9 mouse cellular contexts compared by ENCODE assay signal in the genomic region with DNA sequence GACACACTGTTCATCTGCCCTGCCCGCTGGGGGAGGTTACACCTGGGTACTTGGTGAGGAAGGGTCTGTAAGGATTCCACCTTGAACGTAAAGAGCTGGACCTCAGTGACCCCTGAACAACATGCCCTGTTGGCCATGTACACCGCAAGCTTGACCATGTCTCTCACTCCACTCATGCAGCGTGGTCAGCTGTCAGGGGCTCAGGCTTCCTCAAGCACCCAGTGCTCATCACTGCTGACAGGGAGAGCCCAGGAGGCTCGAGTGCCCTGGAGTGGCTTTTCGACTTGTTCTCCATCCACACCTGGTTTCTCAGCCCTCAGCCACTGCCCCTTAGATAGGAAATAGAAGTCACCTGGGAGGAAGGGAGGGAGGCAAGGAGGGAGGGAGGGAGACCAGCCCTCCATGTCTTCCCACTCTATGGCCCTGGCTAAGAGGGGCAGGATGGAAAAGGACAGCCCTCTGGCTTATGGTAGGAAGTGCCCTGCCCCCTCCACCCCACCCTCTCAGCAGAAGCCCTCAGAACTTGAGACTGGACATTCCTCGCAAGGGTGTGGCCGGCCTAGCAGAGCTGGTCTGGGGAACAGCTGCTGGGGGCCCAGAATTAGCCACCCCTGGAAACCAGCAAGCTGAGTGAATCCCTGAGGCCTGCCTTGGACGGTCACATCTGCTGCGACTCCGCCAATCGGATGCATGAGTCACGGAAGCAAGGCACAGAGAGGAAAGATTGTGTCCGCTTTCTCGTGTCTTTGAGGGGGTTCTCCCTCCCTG. TPM values are rescaled to one million over a fixed set of nuclear protein-coding genes. Genes with fewer than 3 reads are reported as not detected.
DNase-seq lines count a peak whose midpoint lies in the region; ATAC-seq and TF ChIP-seq lines count a peak whose summit lies in the region.
"Had no signal": no experiment of that assay in that cellular context is flagged by ENCODE, and none has a peak within 500 bp of the region (broad histone marks: within the 10 kb centered on the region; RNA-seq: fewer than 3 reads in every experiment).

No protein-coding gene starts in this region.

- intact Hi-C loops in heart, adult 2 months (cut with DNase I) = no loop called here

- H3K79me2 ChIP-seq in heart, adult 2 months (replicated peaks; ENCODE audit: control insufficient read depth, insufficient read depth, low read length) = 0 out of 2 replicates have a peak, but pooled peaks cover 1% of the 10 kb centered on the region

- no peak for TF ChIP-seq CTCF in kidney, postnatal 0 days (IDR thresholded peaks at IDR 0.05; ENCODE audit: low read depth)
- TF ChIP-seq CTCF in ES-Bruce4 (IDR thresholded peaks at IDR 0.05; ENCODE audit: low read depth, low read length) = no peak
- TF ChIP-seq CTCF in heart, adult 2 months (IDR thresholded peaks at IDR 0.05) = no peak

- peak; percentile 64; the same call in 1 of the 2 replicates for TF ChIP-seq EP300 in ES-Bruce4 (IDR thresholded peaks at IDR 0.05; ENCODE audit: insufficient read depth, low read depth, low read length)
- 0 out of 2 replicates have a peak, but pooled peaks have one; percentile 9 for TF ChIP-seq EP300 in heart, adult 2 months (IDR thresholded peaks at IDR 0.05; ENCODE audit: insufficient read depth, low read depth, low read length)

- H3K4me3 ChIP-seq in kidney, postnatal 0 days (replicated peaks; ENCODE audit: low read depth, low read length) = no peak overlapping the region
- no peak overlapping the region for H3K4me3 ChIP-seq in kidney, embryonic 14.5 days (ENCODE audit: low read length)
- H3K4me3 ChIP-seq in ES-Bruce4 (ENCODE audit: low read depth, low read length) = no peak overlapping the region
- no peak overlapping the region for H3K4me3 ChIP-seq in heart, adult 2 months
- H3K4me3 ChIP-seq in limb, embryonic 15.5 days = no peak overlapping the region
- H3K4me3 ChIP-seq: midbrain, embryonic 12.5 days had no signal

- no peak for TF ChIP-seq POLR2A in ES-Bruce4 (IDR thresholded peaks at IDR 0.05; ENCODE audit: insufficient read depth, low read length)
- no peak for TF ChIP-seq POLR2A in heart, adult 2 months (IDR thresholded peaks at IDR 0.05; ENCODE audit: insufficient read depth, low read depth, low read length)

- H3K9me3 ChIP-seq in kidney, postnatal 0 days (replicated peaks; ENCODE audit: low read length) = no peaks in the 10 kb centered on the region
- no peaks in the 10 kb centered on the region for H3K9me3 ChIP-seq in kidney, embryonic 14.5 days (ENCODE audit: control insufficient read depth, low read length)
- H3K9me3 ChIP-seq in ES-Bruce4 (replicated peaks; ENCODE audit: control insufficient read depth, insufficient read depth, low read length, poor library complexity, severe bottlenecking) = no peaks in the 10 kb centered on the region
- H3K9me3 ChIP-seq in limb, embryonic 15.5 days = no peaks in the 10 kb centered on the region
- H3K9me3 ChIP-seq: midbrain, embryonic 12.5 days had no signal

- DNase-seq in kidney, postnatal 0 days (ENCODE audit: low spot score) = peak; percentile 29
- peak; percentile 51 to 65 for DNase-seq in heart, adult 2 months
- DNase-seq in adipocyte (ENCODE audit: low spot score) = no peak
- DNase-seq in cerebellum, adult 9-10 months = no peak

- no peak overlapping the region for H3K9ac ChIP-seq in kidney, postnatal 0 days (ENCODE audit: low read depth, low read length)
- no peak overlapping the region for H3K9ac ChIP-seq in kidney, embryonic 14.5 days (ENCODE audit: low read depth, low read length)
- no peak overlapping the region for H3K9ac ChIP-seq in ES-Bruce4 (ENCODE audit: low read depth, poor library complexity, severe bottlenecking)
- peak overlapping the region; percentile 3; the same call in 1 of the 2 replicates for H3K9ac ChIP-seq in heart, adult 2 months (ENCODE audit: low read depth, low read length)
- no peak overlapping the region for H3K9ac ChIP-seq in limb, embryonic 15.5 days
- H3K9ac ChIP-seq: midbrain, embryonic 12.5 days had no signal

- no peak overlapping the region for H3K27ac ChIP-seq in kidney, postnatal 0 days
- H3K27ac ChIP-seq in kidney, embryonic 14.5 days (ENCODE audit: low read depth, low read length) = no peak overlapping the region
- peak overlapping the region; percentile 33; the same call in 1 of the 2 replicates for H3K27ac ChIP-seq in ES-Bruce4 (ENCODE audit: insufficient read depth, low read length)
- peak overlapping the region; percentile 53 for H3K27ac ChIP-seq in heart, adult 2 months
- H3K27ac ChIP-seq in limb, embryonic 15.5 days = no peak overlapping the region
- H3K27ac ChIP-seq: midbrain, embryonic 12.5 days had no signal

- WGBS in kidney, postnatal 0 days = 70% methylated on average over 15 of the region's 15 CpGs
- 67% methylated on average over 15 of the region's 15 CpGs for WGBS in kidney, embryonic 14.5 days
- WGBS in heart, adult 2 months = 29% methylated on average over 15 of the region's 15 CpGs
- 58% methylated on average over 15 of the region's 15 CpGs for WGBS in limb, embryonic 15.5 days

- no peak overlapping the region for H3K4me2 ChIP-seq in kidney, postnatal 0 days (ENCODE audit: low read length)
- no peak overlapping the region for H3K4me2 ChIP-seq in kidney, embryonic 14.5 days (replicated peaks; ENCODE audit: low read depth, low read length)
- no peak overlapping the region for H3K4me2 ChIP-seq in limb, embryonic 15.5 days
- H3K4me2 ChIP-seq: midbrain, embryonic 12.5 days had no signal

- ATAC-seq in kidney, postnatal 0 days (replicated peaks; ENCODE audit: low FRiP score, low read depth) = no peak
- no peak; the same call in 1 of the 2 replicates for ATAC-seq in kidney, embryonic 14.5 days (ENCODE audit: low FRiP score, low TSS enrichment)
- ATAC-seq in limb, embryonic 15.5 days (ENCODE audit: insufficient number of reproducible peaks, low FRiP score, low TSS enrichment, low read depth) = peak; percentile 74
- no peak for ATAC-seq in cerebellum, adult (ENCODE audit: insufficient number of reproducible peaks, low FRiP score, low TSS enrichment)

- H3K27me3 ChIP-seq in kidney, postnatal 0 days (ENCODE audit: insufficient read depth, low read length) = no peaks in the 10 kb centered on the region
- H3K27me3 ChIP-seq in kidney, embryonic 14.5 days (ENCODE audit: control insufficient read depth, insufficient read depth, low read length) = no peaks in the 10 kb centered on the region; the same call in 1 of the 2 replicates
- no peaks in the 10 kb centered on the region for H3K27me3 ChIP-seq in ES-Bruce4 (ENCODE audit: control insufficient read depth, insufficient read depth, low read length, poor library complexity, severe bottlenecking)
- H3K27me3 ChIP-seq in heart, adult 2 months (ENCODE audit: control insufficient read depth, insufficient read depth, low read length) = no peaks in the 10 kb centered on the region
- H3K27me3 ChIP-seq in limb, embryonic 15.5 days = no peaks in the 10 kb centered on the region
- H3K27me3 ChIP-seq: midbrain, embryonic 12.5 days had no signal

- no peaks in the 10 kb centered on the region for H3K36me3 ChIP-seq in kidney, postnatal 0 days (ENCODE audit: insufficient read depth, low read length)
- no peaks in the 10 kb centered on the region for H3K36me3 ChIP-seq in kidney, embryonic 14.5 days (ENCODE audit: control insufficient read depth, insufficient read depth, low read length)
- H3K36me3 ChIP-seq in ES-Bruce4 (ENCODE audit: control insufficient read depth, insufficient read depth, low read length, poor library complexity, severe bottlenecking) = no peaks in the 10 kb centered on the region
- peaks cover 9% of the 10 kb centered on the region for H3K36me3 ChIP-seq in heart, adult 2 months (ENCODE audit: control insufficient read depth, insufficient read depth, low read length)
- no peaks in the 10 kb centered on the region for H3K36me3 ChIP-seq in limb, embryonic 15.5 days
- H3K36me3 ChIP-seq: midbrain, embryonic 12.5 days had no signal

- H3K4me1 ChIP-seq in kidney, postnatal 0 days (replicated peaks; ENCODE audit: insufficient read depth, low read length) = no peaks in the 10 kb centered on the region
- H3K4me1 ChIP-seq in kidney, embryonic 14.5 days (ENCODE audit: control insufficient read depth, insufficient read depth, low read length) = no peaks in the 10 kb centered on the region
- H3K4me1 ChIP-seq in ES-Bruce4 (ENCODE audit: control insufficient read depth, insufficient read depth, low read length) = peaks cover 4% of the 10 kb centered on the region
- H3K4me1 ChIP-seq in heart, adult 2 months (ENCODE audit: control insufficient read depth, insufficient read depth, low read length) = peaks cover 24% of the 10 kb centered on the region
- peaks cover 7% of the 10 kb centered on the region; the same call in 1 of the 2 replicates for H3K4me1 ChIP-seq in limb, embryonic 15.5 days
- H3K4me1 ChIP-seq: midbrain, embryonic 12.5 days had no signal

RNA-seq across cellular contexts. Expression of a gene that starts 11.2 kb away (rescaled TPM):
- 3.4 and 3.5 TPM in 2 replicates for polyA plus RNA-seq in kidney, postnatal 0 days (2015; fragmentation: Nextera tagmentation; extraction: Ambion mirVana)
- 1.0 and 1.6 TPM in 2 replicates for polyA plus RNA-seq in kidney, embryonic 14.5 days (2014; fragmentation: Nextera tagmentation; extraction: Ambion mirVana)
- polyA plus RNA-seq in ES-Bruce4 (2011; ENCODE audit: insufficient read depth, insufficient read length, low read depth, missing spikeins) = 5.8 and 6.6 TPM in 2 replicates
- 100 to 1,000 TPM; 389 to 391 TPM for total RNA-seq in heart, adult 2 months (2021)
- polyA plus RNA-seq in heart, adult 2 months (2012; rRNA removed) = 193 and 253 TPM in 2 replicates
- 2.9 and 4.5 TPM in 2 replicates for polyA plus RNA-seq in limb, embryonic 15.5 days (2015; fragmentation: Nextera tagmentation; extraction: Ambion mirVana)

RNA-seq across cellular contexts. Expression of a gene that starts 37.9 kb away (rescaled TPM):
- 74.9 and 78.2 TPM in 2 replicates for polyA plus RNA-seq in kidney, postnatal 0 days (2015; fragmentation: Nextera tagmentation; extraction: Ambion mirVana)
- polyA plus RNA-seq in kidney, embryonic 14.5 days (2014; fragmentation: Nextera tagmentation; extraction: Ambion mirVana) = 74.4 and 93.3 TPM in 2 replicates
- polyA plus RNA-seq in ES-Bruce4 (2011; ENCODE audit: insufficient read depth, insufficient read length, low read depth, missing spikeins) = 48.3 and 50.6 TPM in 2 replicates
- total RNA-seq in heart, adult 2 months (2021) = 10 to 100 TPM; 19.6 to 21.2 TPM
- 9.7 and 16.4 TPM in 2 replicates for polyA plus RNA-seq in heart, adult 2 months (2012; rRNA removed)
- polyA plus RNA-seq in limb, embryonic 15.5 days (2015; fragmentation: Nextera tagmentation; extraction: Ambion mirVana) = 93.6 and 94.0 TPM in 2 replicates

RNA-seq across cellular contexts. Expression of a gene that starts 51.7 kb away (rescaled TPM):
- polyA plus RNA-seq in kidney, postnatal 0 days (2015; fragmentation: Nextera tagmentation; extraction: Ambion mirVana) = 0.64 and 0.74 TPM in 2 replicates
- polyA plus RNA-seq in kidney, embryonic 14.5 days (2014; fragmentation: Nextera tagmentation; extraction: Ambion mirVana) = 0.41 and 0.74 TPM in 2 replicates
- 2.4 and 2.7 TPM in 2 replicates for polyA plus RNA-seq in ES-Bruce4 (2011; ENCODE audit: insufficient read depth, insufficient read length, low read depth, missing spikeins)
- not detected for total RNA-seq in heart, adult 2 months (2021)
- 0.23 and 0.25 TPM in 2 replicates for polyA plus RNA-seq in heart, adult 2 months (2012; rRNA removed)
- polyA plus RNA-seq in limb, embryonic 15.5 days (2015; fragmentation: Nextera tagmentation; extraction: Ambion mirVana) = 0.20 and 0.22 TPM in 2 replicates

Comparison
In these comparisons a context has a peak if more than half of its experiments do, and no peak if none do; other contexts are left out.
1. DNase-seq: peak in kidney, postnatal 0 days (single experiment) and heart, adult 2 months (2 of 2); none in adipocyte (single experiment) and cerebellum, adult 9-10 months (single experiment).
2. H3K27ac ChIP-seq: peak in ES-Bruce4 (single experiment) and heart, adult 2 months (single experiment); none in kidney, postnatal 0 days (single experiment), kidney, embryonic 14.5 days (single experiment) and limb, embryonic 15.5 days (single experiment).
3. RNA of a gene that starts 11.2 kb away (polyA plus RNA-seq): 193 to 253 TPM in heart, adult 2 months; 5.8 to 6.6 TPM in ES-Bruce4, 3.4 to 3.5 TPM in kidney, postnatal 0 days, 2.9 to 4.5 TPM in limb, embryonic 15.5 days and 1.0 to 1.6 TPM in kidney, embryonic 14.5 days; every median in the first group is over 10 times any median in the second.